ENCODE assay signal across 15 mouse cellular contexts in the genomic region with DNA sequence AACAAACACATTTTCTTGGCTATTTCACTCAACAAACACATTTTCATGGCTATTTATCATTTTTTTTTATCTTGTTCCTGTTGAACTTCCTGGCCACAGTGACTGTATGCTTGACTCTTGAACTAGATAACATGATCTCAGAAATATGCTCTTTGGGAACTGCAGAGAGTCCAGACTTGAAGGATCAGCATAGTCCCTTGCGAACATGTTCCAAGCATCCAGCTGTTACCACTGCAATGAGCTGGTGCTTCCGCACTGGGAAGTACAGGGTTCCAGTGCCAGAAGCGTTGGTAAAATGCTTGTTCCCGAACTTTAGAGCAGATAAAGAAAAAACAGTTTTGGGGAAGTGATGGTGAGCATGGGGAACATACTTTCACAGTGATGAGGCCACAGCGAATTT.
DNase-seq lines count a peak whose midpoint lies in the region; ATAC-seq and TF ChIP-seq lines count a peak whose summit lies in the region.
"Had no signal": no experiment of that assay in that cellular context is flagged by ENCODE, and none has a peak within 500 bp of the region (broad histone marks: within the 10 kb centered on the region; RNA-seq: fewer than 3 reads in every experiment).

No protein-coding gene starts in this region.

- no peak for TF ChIP-seq CTCF in lung, postnatal 0 days (IDR thresholded peaks at IDR 0.05)

- no peaks in the 10 kb centered on the region for H3K9me3 ChIP-seq in lung, postnatal 0 days (ENCODE audit: low read length)
- H3K9me3 ChIP-seq in megakaryocyte, embryonic 14.5 days: no peaks in the 10 kb centered on the region
- H3K9me3 ChIP-seq: forebrain, embryonic 12.5 days; hindbrain, embryonic 12.5 days; neural tube, embryonic 15.5 days had no signal

- ATAC-seq in lung, postnatal 0 days: no peak
- peak; percentile 32 to 69; a peak in 2 of 4 replicates for ATAC-seq in hematopoietic stem cell, adult 5-6 weeks (replicated peaks in 1 of 2; ENCODE audit: insufficient read depth in 1 of 2, low FRiP score in 2 of 2, low TSS enrichment in 1 of 2, low read depth in 1 of 2, poor library complexity in 2 of 2, severe bottlenecking in 2 of 2)
- ATAC-seq: intestine, postnatal 0 days had no signal

- H3K9ac ChIP-seq in lung, postnatal 0 days (replicated peaks; ENCODE audit: low read depth): no peak overlapping the region
- H3K9ac ChIP-seq: forebrain, embryonic 12.5 days; hindbrain, embryonic 12.5 days; lung, embryonic 14.5 days; neural tube, embryonic 15.5 days had no signal

- H3K4me2 ChIP-seq in lung, postnatal 0 days (replicated peaks; ENCODE audit: low read depth, low read length): no peak overlapping the region
- H3K4me2 ChIP-seq: forebrain, embryonic 12.5 days; hindbrain, embryonic 12.5 days; lung, embryonic 14.5 days; neural tube, embryonic 15.5 days had no signal

- peak; percentile 7 for DNase-seq in lung, postnatal 10 days
- DNase-seq in lung, postnatal 0 days (ENCODE audit: low spot score): no peak
- peak; percentile 42 for DNase-seq in heart, adult 8-10 months (ENCODE audit: low spot score)
- no peak for DNase-seq in cerebellum, postnatal 14 days
- DNase-seq in urinary bladder, postnatal 25 days (ENCODE audit: low spot score): no peak
- DNase-seq: adrenal gland, adult 8-10 months; cerebellum, postnatal 25 days; lung, embryonic 14.5 days; thymus, postnatal 36 days had no signal

- no peak overlapping the region for H3K4me3 ChIP-seq in lung, postnatal 0 days (ENCODE audit: low read depth, low read length)
- H3K4me3 ChIP-seq in megakaryocyte, embryonic 14.5 days (replicated peaks): peak overlapping the region; percentile 24
- H3K4me3 ChIP-seq: forebrain, embryonic 12.5 days; hindbrain, embryonic 12.5 days; neural tube, embryonic 15.5 days had no signal

- 70% methylated on average over 5 of the region's 5 CpGs for WGBS in lung, postnatal 0 days

- no peak overlapping the region for H3K27ac ChIP-seq in lung, postnatal 0 days (ENCODE audit: low read length)
- H3K27ac ChIP-seq: forebrain, embryonic 12.5 days; hindbrain, embryonic 12.5 days; neural tube, embryonic 15.5 days had no signal

- no peaks in the 10 kb centered on the region for H3K27me3 ChIP-seq in lung, postnatal 0 days (replicated peaks; ENCODE audit: insufficient read depth, low read length)
- H3K27me3 ChIP-seq in megakaryocyte, embryonic 14.5 days (replicated peaks): no peaks in the 10 kb centered on the region
- H3K27me3 ChIP-seq: forebrain, embryonic 12.5 days; hindbrain, embryonic 12.5 days; neural tube, embryonic 15.5 days had no signal

- H3K4me1 ChIP-seq in lung, postnatal 0 days (ENCODE audit: insufficient read depth, low read depth, low read length): no peaks in the 10 kb centered on the region
- H3K4me1 ChIP-seq in megakaryocyte, embryonic 14.5 days: peaks cover 31% of the 10 kb centered on the region
- H3K4me1 ChIP-seq: forebrain, embryonic 12.5 days; hindbrain, embryonic 12.5 days; neural tube, embryonic 15.5 days had no signal

- TF ChIP-seq EP300 in lung, postnatal 0 days (IDR thresholded peaks at IDR 0.05): no peak

- H3K36me3 ChIP-seq in lung, postnatal 0 days (ENCODE audit: insufficient read depth, low read length): no peaks in the 10 kb centered on the region
- H3K36me3 ChIP-seq in megakaryocyte, embryonic 14.5 days (replicated peaks; ENCODE audit: low read length): no peaks in the 10 kb centered on the region
- H3K36me3 ChIP-seq: forebrain, embryonic 12.5 days; hindbrain, embryonic 12.5 days; neural tube, embryonic 15.5 days had no signal

Comparison
In these comparisons a context has a peak if more than half of its experiments do, and no peak if none do; other contexts are left out.
1. DNase-seq: peak in lung, postnatal 10 days (single experiment) and heart, adult 8-10 months (single experiment); none in lung, postnatal 0 days (single experiment), cerebellum, postnatal 14 days (0 of 2) and urinary bladder, postnatal 25 days (single experiment).